ENCODE assay signal across 24 mouse cellular contexts in genomic region chr12:34648753-34649152, GRCm38 (mm10).
"Had no signal": no experiment of that assay in that cellular context is flagged by ENCODE, and none has a peak within 500 bp of the region (broad histone marks: within the 10 kb centered on the region; RNA-seq: fewer than 3 reads in every experiment).

No protein-coding gene starts in this region.

- H3K27me3 ChIP-seq: limb, embryonic 13.5 days; liver, embryonic 12.5 days; liver, embryonic 15.5 days; lung, embryonic 15.5 days; megakaryocyte, embryonic 14.5 days; midbrain, embryonic 13.5 days; stomach, embryonic 15.5 days had no signal

- H3K4me2 ChIP-seq: limb, embryonic 13.5 days; liver, embryonic 12.5 days; liver, embryonic 15.5 days; lung, embryonic 15.5 days; midbrain, embryonic 13.5 days; stomach, embryonic 15.5 days had no signal

- H3K9me3 ChIP-seq: limb, embryonic 13.5 days; liver, embryonic 12.5 days; liver, embryonic 15.5 days; lung, embryonic 15.5 days; megakaryocyte, embryonic 14.5 days; midbrain, embryonic 10.5 days; midbrain, embryonic 13.5 days; stomach, embryonic 15.5 days had no signal

- H3K36me3 ChIP-seq: limb, embryonic 13.5 days; liver, embryonic 12.5 days; liver, embryonic 15.5 days; lung, embryonic 15.5 days; midbrain, embryonic 10.5 days; midbrain, embryonic 13.5 days; stomach, embryonic 15.5 days had no signal

- ATAC-seq: liver, embryonic 12.5 days; midbrain, embryonic 13.5 days had no signal

- H3K27ac ChIP-seq: left cerebral cortex, adult 2 months; limb, embryonic 13.5 days; liver, embryonic 12.5 days; liver, embryonic 15.5 days; lung, embryonic 15.5 days; midbrain, embryonic 10.5 days; midbrain, embryonic 13.5 days; stomach, embryonic 15.5 days had no signal

- H3K9ac ChIP-seq: limb, embryonic 13.5 days; liver, embryonic 12.5 days; liver, embryonic 15.5 days; lung, embryonic 15.5 days; midbrain, embryonic 13.5 days; stomach, embryonic 15.5 days had no signal

- H3K4me3 ChIP-seq: left cerebral cortex, adult 2 months; limb, embryonic 13.5 days; liver, embryonic 12.5 days; liver, embryonic 15.5 days; lung, embryonic 15.5 days; megakaryocyte, embryonic 14.5 days; midbrain, embryonic 10.5 days; midbrain, embryonic 13.5 days; stomach, embryonic 15.5 days had no signal

- DNase-seq: kidney, adult 2 months; kidney, postnatal 10 days; kidney, postnatal 36 days; layer of hippocampus, postnatal 36 days; left cerebral cortex, postnatal 4 days; liver; lung, adult 18-20 months; lung, postnatal 10 days; lung, postnatal 36 days; retina, postnatal 1 day; right cerebral cortex, postnatal 25 days; spleen, adult 18-20 months; thymus, adult 2 months; thymus, postnatal 14 days; thymus, postnatal 4 days had no signal

- H3K4me1 ChIP-seq: liver, embryonic 12.5 days; liver, embryonic 15.5 days; lung, embryonic 15.5 days; midbrain, embryonic 10.5 days; midbrain, embryonic 13.5 days; stomach, embryonic 15.5 days had no signal
